Mouse (Mus musculus) urinary bladder, postnatal 4 days (tissue): ENCODE measurements around the gene Oxsr1.
"Not testable (repeated sequence)": the region's sequence is repeated elsewhere in the genome, so short reads cannot be mapped to it uniquely, and the experiment has no call there.

ENCODE experiments used
- DNase-seq, 2 experiments: peaks; one replicate each; pipeline ENCODE4 v3.0.0; 2021 to 2022; ENCODE audit warnings: low spot score in 2 of 2

The Oxsr1 gene

GRCm38 (mm10) chr9:119322289-119323259, at the start of gene Oxsr1:
Oxsr1 (minus strand) TSS chr9:119322427.
- peak; percentile 98 to 99 for DNase-seq

DNA sequence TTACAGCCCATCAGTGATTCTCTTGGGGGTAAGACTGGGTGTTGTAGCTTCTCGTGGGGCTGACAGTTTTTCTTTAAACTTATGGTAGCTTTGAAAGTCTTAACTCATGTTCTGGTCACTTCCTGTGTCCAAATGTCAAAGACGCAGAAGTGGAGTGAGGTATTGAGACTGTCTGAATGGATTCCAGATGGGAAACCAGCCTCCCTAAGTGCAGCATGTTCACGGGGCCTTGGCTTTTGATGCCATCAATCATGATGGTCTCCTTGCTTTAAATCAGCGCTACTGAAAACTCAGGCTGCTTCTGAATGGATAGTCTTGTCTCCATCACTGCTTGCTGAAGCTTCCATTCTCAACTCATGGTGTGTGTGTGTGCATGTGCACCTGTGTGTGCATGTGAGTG, 49.0 kb upstream of the Oxsr1 start:
- DNase-seq: no peak

- DNase-seq: not testable (repeated sequence)
Observed at GRCm38 (mm10) chr9:119370770-119371169, 48.5 kb upstream of the Oxsr1 start.

- no peak for DNase-seq
Observed at GRCm38 (mm10) chr9:119368367-119368766, 46.1 kb upstream of the Oxsr1 start.

DNA sequence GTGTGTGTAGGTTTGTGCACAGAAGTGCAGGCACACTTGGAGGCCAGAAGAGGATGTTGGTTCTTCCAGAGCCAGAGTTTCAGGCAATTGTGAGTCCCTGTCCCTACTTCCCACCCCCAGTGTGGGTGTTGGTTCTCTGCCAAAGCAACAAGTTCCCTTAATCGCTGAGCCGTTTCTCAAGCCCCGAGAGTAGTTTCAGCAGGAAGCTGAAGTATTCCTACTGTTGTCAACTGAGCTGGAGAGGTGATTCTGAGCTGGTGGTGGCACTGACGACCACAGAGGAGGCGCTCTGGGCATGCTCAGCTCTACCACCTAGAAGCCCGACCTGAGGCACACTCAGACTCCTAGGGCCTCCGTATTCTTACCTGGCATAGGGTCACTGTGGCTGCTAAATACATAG, 43.1 kb upstream of the Oxsr1 start, which contains the start of gene Slc22a14:
TSS of gene Slc22a14 (minus strand) at position 270 of the 400 bp plus-strand sequence.
- no peak for DNase-seq

- no peak for DNase-seq
Observed at GRCm38 (mm10) chr9:119363229-119363628, 41.0 kb upstream of the Oxsr1 start.

GRCm38 (mm10) chr9:119361416-119361815, 39.2 kb upstream of the Oxsr1 start:
- DNase-seq: no peak

- DNase-seq: no peak
Observed at GRCm38 (mm10) chr9:119358058-119358429, 35.8 kb upstream of the Oxsr1 start.

GRCm38 (mm10) chr9:119357331-119358057, 35.3 kb upstream of the Oxsr1 start, which contains the start of gene Xylb:
Xylb (plus strand) TSS chr9:119357381.
- DNase-seq: peak; percentile 82 to 93

- DNase-seq: no peak
Observed at GRCm38 (mm10) chr9:119355943-119356342, 33.7 kb upstream of the Oxsr1 start.

- DNase-seq: no peak
Observed at GRCm38 (mm10) chr9:119353926-119354325, 31.7 kb upstream of the Oxsr1 start.

DNA sequence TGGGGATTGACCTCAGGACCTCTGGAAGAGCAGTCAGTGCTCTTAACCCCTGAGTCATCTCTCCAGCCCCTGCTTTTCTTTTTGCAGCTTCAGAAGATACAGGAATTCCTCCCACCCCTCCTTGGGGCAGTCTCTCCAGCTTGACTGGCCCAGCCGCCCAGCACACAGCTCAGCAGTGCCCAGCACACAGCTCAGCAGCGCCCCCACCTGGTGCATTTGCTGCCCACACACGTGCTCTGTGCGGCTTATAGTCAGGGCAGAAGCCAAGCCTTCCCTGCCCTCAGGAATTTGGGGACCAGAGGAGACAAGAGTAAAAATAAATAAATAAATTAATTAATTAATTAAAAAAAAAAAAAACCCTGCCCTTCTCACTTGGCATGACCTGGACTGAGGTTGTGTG, 29.8 kb upstream of the Oxsr1 start:
- peak; percentile 63 to 82 for DNase-seq

DNA sequence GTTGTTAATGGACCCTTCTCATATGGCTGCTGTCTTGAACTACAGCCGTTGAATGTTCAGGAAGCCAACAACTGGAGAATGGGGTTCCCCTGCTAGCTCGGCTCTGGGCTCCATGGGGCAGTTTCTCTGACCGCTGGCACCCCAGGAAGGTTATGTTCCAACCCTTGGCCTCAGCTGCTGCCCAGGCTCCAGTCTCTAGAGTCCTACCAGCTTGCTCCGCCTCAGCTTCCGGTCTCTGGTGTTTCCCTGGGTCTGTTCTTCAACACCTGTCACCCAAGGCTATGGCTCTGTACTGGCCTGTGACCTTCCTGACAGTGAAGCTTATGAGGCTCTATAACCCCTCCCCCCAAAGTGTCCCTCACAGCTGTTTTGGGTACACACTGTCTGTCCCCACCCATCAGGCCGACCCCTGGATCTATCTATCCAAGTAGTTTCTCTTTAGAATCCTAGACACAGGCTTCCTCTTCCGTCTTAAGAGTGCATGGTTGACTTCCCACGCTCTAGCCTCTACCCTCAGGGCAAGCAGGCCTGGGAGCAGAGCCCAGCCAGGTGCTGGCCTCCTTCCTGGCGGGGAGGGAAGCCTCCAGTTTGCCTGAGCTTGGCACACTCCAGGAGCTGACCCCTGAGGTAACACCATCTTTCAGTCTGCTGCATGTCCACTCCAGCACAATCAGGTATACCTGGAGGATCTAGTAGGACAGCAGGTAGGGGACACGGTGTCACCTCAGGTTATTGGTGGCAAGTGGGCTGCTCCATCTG, 28.9 kb upstream of the Oxsr1 start:
- DNase-seq: no peak

DNA sequence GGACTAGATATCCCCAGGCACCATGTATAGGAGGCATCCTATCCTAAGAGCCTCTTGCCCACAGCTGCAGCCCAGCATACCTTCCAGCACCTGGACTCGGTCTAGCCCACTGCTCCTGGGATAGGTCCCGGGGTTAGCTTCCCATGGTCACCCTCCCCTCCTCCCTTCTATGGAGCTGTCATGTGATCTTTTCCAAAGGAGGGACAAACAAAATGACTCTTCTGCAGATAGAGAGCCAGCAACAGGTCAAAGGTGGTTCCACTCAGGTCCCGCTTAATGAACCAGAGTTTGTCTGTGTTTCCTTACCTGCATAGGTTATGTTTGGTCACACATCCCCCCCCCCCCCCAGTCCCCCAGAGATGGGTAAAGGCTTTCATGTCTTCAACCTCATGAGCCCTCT, 28.3 kb upstream of the Oxsr1 start:
- no peak for DNase-seq

DNA sequence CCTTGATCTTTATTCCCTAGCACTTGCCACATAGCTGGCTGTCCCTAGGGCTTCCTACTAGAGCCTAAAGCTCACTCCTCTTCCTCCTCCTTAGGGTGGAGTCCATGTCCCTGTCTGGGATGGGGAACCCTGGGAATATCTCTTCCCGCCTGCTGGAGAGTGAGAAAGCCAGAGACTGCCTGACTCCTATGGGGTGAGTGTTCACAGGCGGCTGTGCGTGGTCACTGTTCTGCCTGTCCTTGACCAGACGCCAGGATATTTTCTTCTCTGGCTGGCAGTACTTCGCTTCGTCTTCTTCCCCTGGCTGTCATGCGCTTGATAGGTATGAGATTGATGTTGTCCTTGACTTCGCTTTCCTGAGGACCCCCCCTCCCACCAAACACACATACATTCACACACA, 24.1 kb upstream of the Oxsr1 start:
- no peak for DNase-seq

DNA sequence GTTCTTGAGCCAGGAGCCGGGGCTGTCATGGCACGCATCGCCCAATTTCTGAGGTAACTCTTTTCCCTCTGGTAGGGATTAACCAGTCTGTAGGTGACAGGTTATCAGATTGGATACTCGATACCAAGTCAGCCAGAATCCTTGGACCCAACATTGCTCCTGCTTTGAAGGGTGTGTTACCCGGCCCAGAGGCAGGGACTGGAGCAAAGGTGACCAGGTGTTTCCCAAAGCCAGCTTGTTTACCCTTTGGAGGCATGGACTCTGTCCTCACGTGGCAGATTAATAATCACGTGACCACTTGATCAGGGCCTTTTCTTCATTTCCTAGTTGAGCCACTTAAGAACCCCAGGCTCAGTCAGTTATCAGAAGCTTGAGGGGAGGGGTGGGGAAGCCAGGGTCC, 20.5 kb upstream of the Oxsr1 start:
- no peak for DNase-seq

GRCm38 (mm10) chr9:119340909-119341816, 18.9 kb upstream of the Oxsr1 start, which contains the start of gene Myd88:
Myd88 (minus strand) TSS chr9:119341411.
- peak; percentile 96 to 97 for DNase-seq

DNA sequence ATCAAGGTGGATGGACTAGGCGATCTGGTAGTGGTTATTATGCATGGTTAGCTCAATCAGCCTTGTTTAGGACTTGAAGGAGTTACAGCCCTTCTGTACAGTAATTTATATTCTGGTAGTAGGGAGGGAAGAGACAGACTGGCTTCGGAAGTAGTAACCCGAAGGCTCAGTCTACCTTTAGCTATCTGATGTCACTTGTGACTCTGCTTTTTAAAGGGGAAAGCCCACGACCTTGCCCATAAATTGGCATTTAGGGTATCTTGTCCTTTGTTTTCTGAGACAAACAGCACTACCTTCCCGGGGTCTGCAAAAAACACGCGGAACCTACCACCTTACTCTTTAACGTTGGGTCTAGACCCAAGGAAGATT, 18.0 kb upstream of the Oxsr1 start:
- DNase-seq: no peak

DNA sequence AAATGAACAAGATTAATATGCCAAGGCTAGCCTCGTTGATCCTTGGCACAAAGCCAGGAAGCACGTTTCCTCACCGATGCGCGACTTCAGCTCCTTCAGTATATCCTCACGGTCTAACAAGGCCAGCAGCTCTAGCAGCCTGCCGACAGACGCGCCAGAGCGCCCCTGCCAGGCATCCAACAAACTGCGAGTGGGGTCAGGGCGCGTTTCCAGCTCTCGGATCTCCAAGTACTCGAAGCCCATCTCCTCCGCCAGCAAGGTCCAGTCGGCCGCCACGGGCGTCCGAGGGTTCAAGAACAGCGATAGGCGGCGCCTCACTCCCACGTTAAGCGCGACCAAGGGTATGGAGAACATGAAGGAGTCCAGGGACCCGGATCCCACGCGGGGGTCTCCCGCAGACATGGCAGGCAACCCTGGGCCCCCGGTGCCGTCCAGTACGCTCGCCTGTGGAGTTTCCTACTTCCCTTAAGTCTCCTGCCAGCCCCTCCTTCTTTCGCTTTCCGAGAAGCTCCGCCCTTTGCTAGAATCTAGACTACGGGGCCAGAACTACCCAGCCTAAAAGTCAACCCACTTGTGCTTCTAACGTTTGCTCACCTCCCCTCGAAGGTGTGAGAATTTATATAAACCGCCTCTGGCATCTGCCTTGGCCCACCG, 17.5 kb upstream of the Oxsr1 start, which contains the start of gene Acaa1a:
TSS of gene Acaa1a (plus strand) at position 119 of the 654 bp plus-strand sequence.
- DNase-seq: peak; percentile 71 to 73

DNA sequence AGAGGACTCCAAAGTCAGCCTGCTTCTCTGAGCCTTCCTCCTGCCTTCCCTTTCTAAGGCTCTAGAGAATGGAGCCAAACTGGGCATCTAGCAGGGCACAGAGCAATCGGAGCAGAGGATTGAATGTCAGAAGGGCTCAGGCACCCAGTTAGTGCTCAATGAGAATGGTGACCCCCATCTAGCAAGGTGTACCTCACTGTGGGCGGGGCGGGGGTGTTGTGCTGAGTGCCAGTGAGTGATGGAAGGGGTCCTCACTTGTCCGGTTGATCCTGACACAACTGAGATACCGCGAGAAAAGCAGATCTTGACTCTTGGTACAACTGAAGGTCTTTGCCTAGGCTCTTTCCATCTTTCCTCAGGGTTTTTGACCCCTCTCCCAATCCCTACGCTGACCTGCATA, 16.9 kb upstream of the Oxsr1 start:
- no peak for DNase-seq
